Mouse (Mus musculus) left cerebral cortex, adult 2 months (tissue): ENCODE results near the gene Slc1a6. TPM values are rescaled to one million over a fixed set of nuclear protein-coding genes. Genes with fewer than 3 reads are reported as not detected.
A peak's percentile ranks its signal among the peaks of the same experiment; 100 is the strongest.
"Not testable (repeated sequence)": the region's sequence is repeated elsewhere in the genome, so short reads cannot be mapped to it uniquely, and the experiment has no call there.

Source experiments
- DNase-seq, 2 experiments: peaks; one replicate each; pipeline ENCODE4 v3.0.0; 2021 to 2022; ENCODE audit warnings: low spot score in 2 of 2, mixed read lengths in 1 of 2; ENCODE audit errors: extremely low spot score in 1 of 2
- H3K27ac ChIP-seq: fragments of 200-600 bp; 2 replicates; pipeline ENCODE4 v1.8.1; 2022
- H3K4me3 ChIP-seq: fragments of 200-600 bp; 2 replicates; pipeline ENCODE4 v1.8.1; 2022
- CTCF ChIP-seq: fragments of 200-600 bp; IDR thresholded peaks from 2 replicates; pipeline ENCODE4 v1.8.1; 2022; ENCODE audit warnings: antibody characterized with exemption, mild to moderate bottlenecking, moderate library complexity
- intact Hi-C: fragments of 180-260 bp; cut with DNase I; formaldehyde crosslinking; loops from one replicate; pipeline ENCODE4 v1.15.1; 2025
- total RNA-seq, 2 experiments: library from RNA; stranded (reverse); gene quantifications; 2 replicates each; pipeline ENCODE4 v1.2.3; 2021

The Slc1a6 gene
- total RNA-seq, 2 experiments from 2014 or later = 12.6 to 13.0 TPM

DNA sequence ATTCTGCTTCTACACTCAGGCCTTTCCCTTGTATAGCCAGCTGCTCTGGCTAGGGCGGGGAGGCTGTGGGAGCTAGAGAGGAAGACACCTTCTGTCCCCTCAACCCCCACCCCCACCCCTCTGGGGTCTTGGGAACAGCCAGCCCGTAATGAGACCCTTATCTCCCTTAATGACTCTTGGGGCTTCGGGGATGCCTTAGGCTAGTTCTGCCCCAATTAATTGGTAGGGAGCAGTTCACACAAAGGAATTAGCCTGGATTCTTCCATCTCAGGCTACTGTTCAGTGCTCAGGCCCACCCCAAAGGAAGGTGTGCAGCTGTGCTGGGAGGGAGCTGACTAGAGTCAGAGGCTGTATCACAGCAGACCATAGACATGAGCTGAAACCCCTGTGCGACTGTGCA lies 4.5 kb upstream of the Slc1a6 start:
- Histone ChIP-seq H3K27ac (no peak overlapping the region), H3K4me3 (no peak overlapping the region)
- no peak for DNase-seq
- no peak for TF ChIP-seq CTCF
- intact Hi-C loops = no loop called here

DNA sequence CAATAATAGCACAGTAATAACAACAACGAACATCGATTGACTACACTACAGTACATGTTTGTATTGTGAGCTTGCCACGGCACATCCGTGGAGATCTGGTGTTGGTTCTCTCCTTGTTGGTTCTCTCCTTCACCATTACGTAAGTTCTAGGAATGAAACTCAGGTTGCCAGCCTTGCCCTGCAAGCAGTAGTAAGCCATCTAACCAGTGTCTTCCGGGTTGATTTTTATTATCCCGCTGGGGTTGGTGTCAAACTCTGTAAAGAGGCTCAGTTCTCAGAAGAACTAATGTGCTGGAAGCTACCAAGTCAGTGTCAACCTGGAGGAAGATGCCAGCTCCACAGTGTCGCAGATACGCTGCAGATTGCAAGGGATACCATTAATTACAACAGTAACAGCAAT lies 769 bp upstream of the Slc1a6 start:
- DNase-seq = no peak
- TF ChIP-seq CTCF = no peak
- intact Hi-C loops = no loop called here
- Histone ChIP-seq H3K4me3 (peak overlapping the region; percentile 66), H3K27ac (peak overlapping the region; percentile 89)

DNA sequence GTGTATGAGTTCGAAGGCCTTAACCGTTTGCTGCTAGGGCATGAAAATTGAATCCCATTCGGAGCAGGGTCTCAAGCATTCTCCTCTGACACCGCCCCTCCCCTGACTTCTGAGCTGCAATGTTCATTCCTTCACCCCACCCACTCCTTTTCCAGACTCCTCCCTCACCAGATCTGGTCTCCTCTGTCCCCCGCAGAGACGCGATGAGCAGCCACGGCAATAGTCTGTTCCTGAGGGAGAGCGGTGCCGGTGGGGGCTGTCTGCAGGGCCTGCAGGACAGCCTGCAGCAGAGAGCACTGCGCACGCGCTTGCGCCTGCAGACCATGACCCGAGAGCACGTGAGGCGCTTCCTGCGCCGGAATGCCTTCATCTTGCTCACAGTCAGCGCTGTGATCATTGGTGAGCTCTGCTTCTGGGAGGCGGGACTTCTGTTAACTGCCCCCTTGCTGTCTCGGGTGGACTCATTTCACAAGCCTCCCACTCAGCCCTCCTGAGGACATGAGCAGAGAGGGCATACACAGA lies 7.3 kb downstream of the Slc1a6 start:
- Histone ChIP-seq H3K27ac (peak overlapping the region; percentile 83), H3K4me3 (peak overlapping the region; percentile 61)
- no peak; the same call in 1 of the 2 replicates for TF ChIP-seq CTCF
- DNase-seq = peak; percentile 84 to 89
- intact Hi-C loops = no loop called here

DNA sequence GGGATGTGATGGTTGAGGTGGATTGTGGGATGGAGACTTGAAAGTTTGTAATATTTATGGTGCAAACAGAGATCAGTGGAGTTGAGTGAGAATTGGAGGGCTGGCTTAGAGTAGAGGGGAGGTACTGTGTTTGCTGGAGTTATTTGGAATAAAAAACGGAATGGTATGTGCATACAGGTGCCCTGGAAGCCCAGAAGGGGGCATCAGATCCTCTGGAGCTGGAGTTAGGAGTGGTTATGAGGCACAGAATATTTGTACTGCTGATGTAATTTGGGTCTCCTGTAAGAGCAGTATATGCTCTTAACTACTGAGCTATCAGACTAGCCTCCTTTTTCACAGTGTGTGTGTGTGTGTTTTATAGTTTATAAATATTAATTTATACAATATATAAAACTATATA lies 10.3 kb downstream of the Slc1a6 start:
- H3K4me3 ChIP-seq = no peak overlapping the region
- peak; percentile 35 for TF ChIP-seq CTCF
- intact Hi-C loops = no loop called here
- DNase-seq = no peak
- no peak overlapping the region for H3K27ac ChIP-seq

DNA sequence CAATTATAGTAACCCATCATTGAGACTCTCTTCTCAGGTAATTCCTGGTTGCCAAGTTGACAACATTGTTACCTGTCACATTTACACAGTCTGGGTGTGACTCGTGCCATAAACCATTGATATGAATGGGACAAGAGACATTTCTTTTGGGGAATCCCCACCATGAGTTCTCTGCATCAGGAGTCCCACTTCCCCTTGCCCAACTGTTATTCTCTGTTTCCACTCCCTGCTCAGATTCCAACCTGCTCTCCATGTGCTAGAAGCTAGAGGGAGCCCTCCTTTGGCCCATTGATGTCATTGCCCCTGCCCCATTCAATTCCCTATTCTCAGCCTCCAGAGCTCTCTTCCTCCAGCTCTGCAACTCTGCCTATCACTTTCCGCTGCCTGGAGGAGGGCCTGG lies 21.2 kb downstream of the Slc1a6 start:
- Histone ChIP-seq H3K4me3 (no peak overlapping the region), H3K27ac (no peak overlapping the region)
- DNase-seq = no peak
- TF ChIP-seq CTCF = no peak
- intact Hi-C loops = no loop called here

DNA sequence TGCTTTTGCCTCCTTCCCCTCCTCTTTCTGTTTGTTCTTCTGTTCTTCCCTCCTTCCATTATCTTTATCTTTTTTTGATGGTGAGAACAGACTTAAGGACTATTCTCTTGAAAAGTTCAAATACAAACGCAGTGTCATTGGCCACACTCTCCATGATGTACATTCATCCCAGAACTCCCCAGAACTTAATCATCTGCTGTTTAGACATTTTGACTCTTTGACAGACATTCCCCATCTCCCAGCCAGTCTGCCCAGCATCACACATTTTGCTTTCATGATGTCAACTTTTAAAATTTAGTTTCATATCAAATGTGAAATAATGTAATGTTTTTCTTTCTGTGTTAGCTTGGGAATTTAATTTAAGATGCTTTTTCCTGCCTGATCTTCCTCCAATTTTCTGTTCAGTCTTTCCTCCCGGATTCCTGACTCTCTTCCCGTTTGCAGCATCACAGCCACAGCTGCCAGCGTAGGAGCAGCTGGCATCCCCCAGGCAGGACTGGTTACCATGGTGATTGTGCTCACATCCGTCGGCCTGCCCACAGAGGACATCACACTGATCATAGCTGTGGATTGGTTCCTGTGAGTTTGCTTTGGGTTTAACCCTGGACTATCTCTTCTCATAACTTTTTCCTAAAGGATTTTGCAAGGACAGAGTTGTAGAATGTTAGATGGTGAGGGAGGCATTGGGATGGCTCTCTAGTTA lies 32.2 kb downstream of the Slc1a6 start:
- peak; percentile 56 to 59 for DNase-seq
- no peak for TF ChIP-seq CTCF
- intact Hi-C loops = no loop called here
- Histone ChIP-seq H3K4me3 (no peak overlapping the region), H3K27ac (peak overlapping the region; percentile 66)

DNA sequence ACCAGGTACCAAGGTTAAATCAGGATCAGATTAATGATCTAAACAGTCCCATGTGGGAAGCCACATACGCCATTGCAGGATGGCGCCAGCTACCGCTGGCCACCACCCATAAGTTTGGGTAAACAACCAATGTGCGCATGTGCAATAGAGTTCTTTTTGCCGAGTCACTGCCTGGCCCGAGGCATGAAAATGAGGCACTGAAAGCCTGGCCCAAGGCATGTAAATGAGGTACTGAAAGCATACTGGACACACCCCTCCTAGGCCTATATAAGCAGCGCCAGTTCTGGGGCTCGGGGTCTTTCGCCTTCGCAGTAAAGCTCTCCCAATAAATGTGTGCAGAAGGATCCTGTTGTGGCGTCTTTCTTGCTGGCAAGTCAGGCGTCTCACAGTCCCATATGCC lies 60.2 kb downstream of the Slc1a6 start:
- intact Hi-C loops, H3K4me3 ChIP-seq, DNase-seq, H3K27ac ChIP-seq: not testable (repeated sequence)

DNA sequence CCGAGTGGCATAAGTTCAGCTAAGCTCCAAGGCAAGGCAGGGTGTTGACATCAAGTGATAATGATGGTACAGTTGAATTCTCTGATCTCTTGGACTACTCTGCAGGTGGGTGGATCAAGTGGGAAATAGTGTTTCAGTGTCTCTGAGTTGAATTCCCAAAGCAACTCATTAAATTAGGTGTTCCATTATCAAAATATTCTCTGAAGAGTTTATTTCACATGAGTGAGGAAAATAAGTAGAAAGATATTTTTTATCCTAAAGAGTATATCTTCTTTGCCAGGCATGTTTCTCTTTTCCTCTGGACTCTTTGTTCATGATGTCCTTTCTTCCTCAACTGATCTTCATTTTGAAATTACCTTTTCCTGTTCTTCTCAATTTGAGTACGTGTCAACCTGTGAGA lies 71.8 kb downstream of the Slc1a6 start, which contains the start of gene Olfr1356:
Gene Olfr1356, minus strand, starts transcription at position 101 of the 400 bp plus-strand sequence.
- intact Hi-C loops = no loop called here
- DNase-seq = no peak
- Histone ChIP-seq H3K27ac (no peak within 1 kb of the TSS), H3K4me3 (no peak within 1 kb of the TSS)
- no peak for TF ChIP-seq CTCF

Other genes starting within 250 kb of the Slc1a6 start
- 10 to 100 TPM; 29.4 to 30.6 TPM for gene Ilvbl, start 206.2 kb upstream of the Slc1a6 start, total RNA-seq
- 1 to 10 TPM; 6.7 to 7.4 TPM for gene Syde1, start 188.5 kb upstream of the Slc1a6 start, total RNA-seq
- not detected for gene Olfr1357, start 162.4 kb upstream of the Slc1a6 start, total RNA-seq
- gene Casp14, start 62.2 kb upstream of the Slc1a6 start, total RNA-seq = not detected
- gene Ccdc105, start 27.4 kb upstream of the Slc1a6 start, total RNA-seq = under 1 TPM; 0.59 to 0.79 TPM
- not detected for gene Olfr1356, start 71.7 kb downstream of the Slc1a6 start, total RNA-seq
- not detected for gene Olfr1355, start 95.0 kb downstream of the Slc1a6 start, total RNA-seq
- gene Olfr1354, start 132.7 kb downstream of the Slc1a6 start, total RNA-seq = not detected
- not detected for gene Olfr8, start 170.1 kb downstream of the Slc1a6 start, total RNA-seq
- gene Olfr1353, start 182.8 kb downstream of the Slc1a6 start, total RNA-seq = not detected
- gene Olfr1352, start 200.6 kb downstream of the Slc1a6 start, total RNA-seq = not detected
- gene Olfr1351, start 232.0 kb downstream of the Slc1a6 start, total RNA-seq = not detected
- gene Olfr57, start 248.2 kb downstream of the Slc1a6 start, total RNA-seq = not detected